Mouse (Mus musculus) cortical plate, adult 2 months (tissue): ENCODE data around the gene Dchs1.

ENCODE experiments used
- CTCF ChIP-seq: fragments of 200-500 bp; IDR thresholded peaks from 2 replicates; pipeline ENCODE4 v1.5.1; 2011; ENCODE audit warnings: mild to moderate bottlenecking, control low read depth, low read length; ENCODE audit not compliant: insufficient read depth; ENCODE audit errors: extremely low read depth
- POLR2A ChIP-seq: fragments of 200-500 bp; IDR thresholded peaks from 2 replicates; pipeline ENCODE4 v1.6.1; 2011; ENCODE audit warnings: mild to moderate bottlenecking, low read length, control low read depth; ENCODE audit not compliant: insufficient read depth; ENCODE audit errors: extremely low read depth

DNA sequence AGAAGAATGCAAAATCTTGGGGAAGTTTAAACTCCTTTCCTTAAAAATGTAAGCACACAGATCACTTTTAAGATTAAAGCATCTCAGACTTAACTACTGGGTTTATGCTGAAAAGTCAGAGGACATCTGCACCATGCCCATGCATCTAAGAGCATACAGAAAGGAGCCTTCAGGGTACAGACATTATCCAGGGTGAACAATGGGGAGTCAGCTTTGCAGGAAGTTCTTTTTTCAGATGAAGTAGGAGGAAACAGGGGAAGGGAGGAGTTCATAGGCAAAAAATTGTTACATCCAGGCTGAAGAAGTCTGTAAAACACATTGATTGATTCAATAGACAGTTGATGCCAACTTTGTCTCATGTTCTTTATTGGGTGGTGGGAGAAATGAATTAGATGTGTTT, 16.0 kb upstream of the Dchs1 start:
- no peak for TF ChIP-seq CTCF
- TF ChIP-seq POLR2A: no peak
